Mouse (Mus musculus): ENCODE data around the gene Vps26c.

GRCm38 (mm10) chr16:94473086-94473822 is 53.4 kb downstream of the Vps26c start:
- TF ChIP-seq POLR2A (IDR thresholded peaks at IDR 0.05; ENCODE audit: low read depth, low read length) (no peak), RAD21 (IDR thresholded peaks at IDR 0.05; ENCODE audit: low read depth, low read length) (no peak), CTCF (conservative IDR thresholded peaks at IDR 0.05 in 1 of 2, IDR thresholded peaks at IDR 0.05 in 1 of 2; ENCODE audit: low read depth in 2 of 2, low read length in 2 of 2) (no peak), EP300 (IDR thresholded peaks at IDR 0.05; ENCODE audit: low read length) (no peak), TCF12 (IDR thresholded peaks at IDR 0.05; ENCODE audit: low read depth, low read length) (no peak), ZMIZ1 (IDR thresholded peaks at IDR 0.05; ENCODE audit: low read depth, low read length) (no peak), GABPA (IDR thresholded peaks at IDR 0.05; ENCODE audit: insufficient replicate concordance, low read depth, low read length) (no peak), TBP (conservative IDR thresholded peaks at IDR 0.05; ENCODE audit: low read depth, low read length) (no peak), CHD2 (IDR thresholded peaks at IDR 0.05; ENCODE audit: low read length) (no peak), KAT2A (IDR thresholded peaks at IDR 0.05; ENCODE audit: insufficient replicate concordance, low read length) (no peak), USF1 (IDR thresholded peaks at IDR 0.05; ENCODE audit: low read depth, low read length) (no peak), JUND (conservative IDR thresholded peaks at IDR 0.05; ENCODE audit: low read depth, low read length) (no peak), POLR2AphosphoS2 (IDR thresholded peaks at IDR 0.05; ENCODE audit: low read depth, low read length) (no peak)
